Mouse (Mus musculus) stomach, postnatal 0 days (tissue): ENCODE measurements around the gene Dph5. TPM values are rescaled to one million over a fixed set of nuclear protein-coding genes. Genes with fewer than 3 reads are reported as not detected.

ENCODE experiments used
- ATAC-seq: fragments of 200-750 bp; cut with Nextera tagmentation; 2 replicates; pipeline ENCODE4 v1.8.0; 2017; ENCODE audit not compliant: low FRiP score, low TSS enrichment
- DNase-seq: peaks from one replicate; pipeline ENCODE4 v3.0.0-alpha.2; 2016; ENCODE audit warnings: low spot score
- H3K27ac ChIP-seq: fragments of 300-500 bp; sonication (generic); replicated peaks from 2 replicates; pipeline ENCODE4 v1.5.1; 2014; ENCODE audit warnings: mild to moderate bottlenecking, control low read depth
- H3K27me3 ChIP-seq: fragments of 300-500 bp; sonication (generic); 2 replicates; pipeline ENCODE4 v1.6.1; 2014; ENCODE audit warnings: low read length; ENCODE audit not compliant: control insufficient read depth, insufficient read depth
- H3K36me3 ChIP-seq: fragments of 300-500 bp; sonication (generic); 2 replicates; pipeline ENCODE4 v1.6.1; 2014; ENCODE audit warnings: low read length, mixed read lengths; ENCODE audit not compliant: control insufficient read depth, insufficient read depth
- H3K4me1 ChIP-seq: fragments of 300-500 bp; sonication (generic); replicated peaks from 2 replicates; pipeline ENCODE4 v1.6.1; 2014; ENCODE audit warnings: antibody characterized with exemption; ENCODE audit not compliant: control insufficient read depth, insufficient read depth
- H3K4me2 ChIP-seq: fragments of 300-500 bp; sonication (generic); replicated peaks from 2 replicates; pipeline ENCODE4 v1.6.1; 2014; ENCODE audit warnings: low read depth, mild to moderate bottlenecking, control low read depth, moderate library complexity
- H3K4me3 ChIP-seq: fragments of 300-500 bp; sonication (generic); 2 replicates; pipeline ENCODE4 v1.5.1; 2014; ENCODE audit warnings: low read depth, low read length, control low read depth
- H3K9ac ChIP-seq: fragments of 300-500 bp; sonication (generic); 2 replicates; pipeline ENCODE4 v1.6.1; 2014; ENCODE audit warnings: mild to moderate bottlenecking, low read length, control low read depth, mixed read lengths
- H3K9me3 ChIP-seq: fragments of 300-500 bp; sonication (generic); 2 replicates; pipeline ENCODE4 v1.6.1; 2016; ENCODE audit warnings: low read length; ENCODE audit not compliant: control insufficient read depth
- CTCF ChIP-seq: IDR thresholded peaks from 2 replicates; pipeline ENCODE4 v1.5.1; 2016; ENCODE audit warnings: antibody characterized with exemption, low read depth, mild to moderate bottlenecking, moderate library complexity
- EP300 ChIP-seq: optimal IDR thresholded peaks from 2 replicates; pipeline ENCODE3; 2016; ENCODE audit warnings: antibody characterized with exemption
- WGBS: fragments of 180-500 bp; shearing (Covaris S2); extraction: QIAGEN DNeasy Blood & Tissue Kit; methylation state at CpG from one replicate; pipeline ENCODE4 v1.1.7; 2014; 5-methylcytosine and 5-hydroxymethylcytosine counted together
- polyA plus RNA-seq: library from polyadenylated mRNA; unstranded; fragments of >200 nt; fragmentation: Nextera tagmentation; extraction: Ambion mirVana; gene quantifications from 2 replicates; pipeline ENCODE4 v1.2.1, GENCODE M21; 2015

Gene Dph5
- polyA plus RNA-seq = 18.2 and 20.4 TPM in 2 replicates

DNA sequence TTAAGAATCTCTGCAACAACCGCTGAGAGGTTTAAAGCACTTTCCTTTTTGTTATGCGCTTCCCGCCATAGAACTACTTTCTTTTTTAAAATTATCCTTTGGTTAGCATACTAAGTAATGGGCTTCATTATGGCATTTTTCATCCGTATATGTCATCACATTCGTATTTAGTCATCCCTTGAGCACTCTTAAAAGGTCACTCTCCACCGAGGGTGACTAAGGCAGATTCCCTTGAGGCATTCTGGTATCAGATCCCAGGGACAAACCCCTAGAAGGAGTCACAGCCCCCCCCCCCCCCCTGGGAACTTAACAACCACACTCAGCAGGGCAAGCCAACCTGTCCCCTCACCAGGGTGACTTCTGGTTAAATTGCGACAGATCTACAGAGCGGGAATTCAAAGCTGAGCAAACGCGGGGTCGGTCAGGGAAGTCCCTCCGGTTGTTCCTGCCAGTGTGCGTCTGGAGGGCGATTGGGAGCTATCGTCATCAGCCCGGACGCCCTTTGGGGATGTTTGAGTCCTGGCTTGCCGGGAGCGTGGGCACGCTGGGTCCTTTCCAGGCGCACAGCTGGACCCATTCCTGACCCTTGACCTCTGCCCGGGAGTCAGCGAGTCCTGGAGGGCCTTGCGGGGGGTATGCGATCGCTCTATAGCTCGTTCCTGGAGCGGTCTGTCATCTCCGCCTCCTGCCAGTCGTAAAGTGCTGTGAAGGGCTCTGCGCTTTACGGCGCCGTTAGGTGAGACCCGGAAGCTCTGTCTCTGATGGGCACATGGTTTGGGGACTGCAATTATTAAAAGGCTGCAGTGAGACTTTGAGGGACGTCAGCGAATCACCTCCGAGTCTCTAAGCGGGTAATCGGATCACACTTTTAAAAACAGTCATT is at the start of gene Dph5:
Gene Dph5 (plus strand): TSS at position 411 of the 883 bp plus-strand sequence.
- no peaks in the 10 kb centered on the region for H3K4me1 ChIP-seq
- DNase-seq = peak; percentile 88
- H3K36me3 ChIP-seq = no peaks in the 10 kb centered on the region
- H3K27ac ChIP-seq = peak within 1 kb of the TSS; percentile 89
- under 1% methylated on average over 40 of the region's 40 CpGs for WGBS
- ATAC-seq = peak; percentile 93
- no peaks in the 10 kb centered on the region for H3K9me3 ChIP-seq
- peak within 1 kb of the TSS; percentile 77 for H3K4me2 ChIP-seq
- no peaks in the 10 kb centered on the region for H3K27me3 ChIP-seq
- peak within 1 kb of the TSS; percentile 74 for H3K9ac ChIP-seq
- TF ChIP-seq CTCF = 0 out of 2 replicates have a peak, but pooled peaks have one; percentile 5
- TF ChIP-seq EP300 = no peak
- H3K4me3 ChIP-seq = peak within 1 kb of the TSS; percentile 83

GRCm38 (mm10) chr3:115844566-115844965 is 43.1 kb upstream of the Dph5 start:
- no peak for ATAC-seq
- Histone ChIP-seq H3K4me3 (no peak overlapping the region), H3K4me2 (no peak overlapping the region), H3K9me3 (no peaks in the 10 kb centered on the region), H3K4me1 (no peaks in the 10 kb centered on the region), H3K36me3 (no peaks in the 10 kb centered on the region), H3K9ac (no peak overlapping the region), H3K27me3 (no peaks in the 10 kb centered on the region), H3K27ac (no peak overlapping the region)
- DNase-seq = no peak
- TF ChIP-seq EP300 (no peak), CTCF (no peak)
- WGBS = 68% methylated on average over 3 of the region's 3 CpGs

GRCm38 (mm10) chr3:115845032-115845618 is 42.5 kb upstream of the Dph5 start:
- TF ChIP-seq CTCF = no peak
- no peak for TF ChIP-seq EP300
- Histone ChIP-seq H3K4me2 (no peak overlapping the region), H3K9ac (no peak overlapping the region), H3K4me1 (no peaks in the 10 kb centered on the region), H3K9me3 (no peaks in the 10 kb centered on the region), H3K4me3 (no peak overlapping the region), H3K27me3 (no peaks in the 10 kb centered on the region), H3K36me3 (no peaks in the 10 kb centered on the region), H3K27ac (no peak overlapping the region)
- WGBS = 83% methylated on average over 5 of the region's 5 CpGs
- no peak for ATAC-seq
- DNase-seq = no peak

DNA sequence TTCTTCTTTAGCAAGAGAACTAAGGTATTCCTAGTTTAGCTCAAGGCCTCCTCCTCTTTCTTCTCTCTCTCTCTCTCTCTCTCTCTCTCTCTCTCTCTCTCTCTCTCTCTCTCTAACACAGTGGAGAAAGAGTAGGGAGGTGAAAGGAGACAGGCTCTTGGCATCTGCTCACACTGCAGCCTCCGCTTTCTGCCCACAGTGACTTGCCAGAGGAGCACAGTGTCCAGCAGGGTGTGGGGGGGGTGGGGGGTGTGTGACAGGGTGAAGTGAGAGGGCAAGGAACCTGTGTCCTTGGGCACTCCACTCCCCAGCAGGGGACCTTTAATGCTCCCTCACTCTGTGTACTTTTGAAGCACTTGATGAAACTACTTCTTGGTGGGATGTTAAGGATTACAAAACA is 41.9 kb upstream of the Dph5 start:
- no peak overlapping the region for H3K4me2 ChIP-seq
- H3K27ac ChIP-seq = no peak overlapping the region
- TF ChIP-seq EP300 (no peak), CTCF (no peak)
- no peaks in the 10 kb centered on the region for H3K27me3 ChIP-seq
- H3K36me3 ChIP-seq = no peaks in the 10 kb centered on the region
- 67% methylated on average over 1 of the region's 1 CpGs for WGBS
- no peak for ATAC-seq
- H3K9ac ChIP-seq = no peak overlapping the region
- H3K4me1 ChIP-seq = no peaks in the 10 kb centered on the region
- H3K9me3 ChIP-seq = no peaks in the 10 kb centered on the region
- no peak for DNase-seq
- H3K4me3 ChIP-seq = no peak overlapping the region

DNA sequence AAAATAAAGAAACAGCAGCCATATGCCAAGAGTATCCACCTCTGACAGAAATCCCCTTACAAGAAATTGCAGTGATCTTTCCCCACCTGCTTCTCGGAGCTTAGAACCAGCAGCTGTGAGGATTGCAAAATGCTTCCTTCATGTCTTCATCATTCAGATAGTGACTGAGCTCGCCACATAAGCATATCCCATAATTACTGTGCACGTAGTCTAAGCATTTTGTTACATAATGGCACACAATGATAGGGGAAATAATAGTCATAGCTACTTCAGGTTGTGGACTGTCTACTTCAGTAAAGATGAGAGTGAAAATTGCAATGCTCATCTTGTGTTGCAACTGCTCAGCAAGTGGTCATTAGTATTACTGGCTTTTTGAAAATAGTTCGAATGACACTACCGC is 41.5 kb upstream of the Dph5 start:
- H3K4me1 ChIP-seq = no peaks in the 10 kb centered on the region
- no peak for TF ChIP-seq CTCF
- TF ChIP-seq EP300 = no peak
- no peak overlapping the region for H3K27ac ChIP-seq
- H3K36me3 ChIP-seq = no peaks in the 10 kb centered on the region
- no peaks in the 10 kb centered on the region for H3K27me3 ChIP-seq
- H3K4me3 ChIP-seq = no peak overlapping the region
- H3K9me3 ChIP-seq = no peaks in the 10 kb centered on the region
- DNase-seq = no peak
- H3K4me2 ChIP-seq = no peak overlapping the region
- H3K9ac ChIP-seq = no peak overlapping the region
- no peak for ATAC-seq
- WGBS = 85% methylated on average over 5 of the region's 5 CpGs
